Mouse (Mus musculus) cerebral cortex, adult 2 months (tissue): Measurements from ENCODE around the gene Kcnt1.

Experiments used
- WGBS: fragments of 180-500 bp; shearing (Covaris S2); methylation state at CpG from one replicate; pipeline ENCODE4 v1.1.7; 2018; 5-methylcytosine and 5-hydroxymethylcytosine counted together

Kcnt1 gene

DNA sequence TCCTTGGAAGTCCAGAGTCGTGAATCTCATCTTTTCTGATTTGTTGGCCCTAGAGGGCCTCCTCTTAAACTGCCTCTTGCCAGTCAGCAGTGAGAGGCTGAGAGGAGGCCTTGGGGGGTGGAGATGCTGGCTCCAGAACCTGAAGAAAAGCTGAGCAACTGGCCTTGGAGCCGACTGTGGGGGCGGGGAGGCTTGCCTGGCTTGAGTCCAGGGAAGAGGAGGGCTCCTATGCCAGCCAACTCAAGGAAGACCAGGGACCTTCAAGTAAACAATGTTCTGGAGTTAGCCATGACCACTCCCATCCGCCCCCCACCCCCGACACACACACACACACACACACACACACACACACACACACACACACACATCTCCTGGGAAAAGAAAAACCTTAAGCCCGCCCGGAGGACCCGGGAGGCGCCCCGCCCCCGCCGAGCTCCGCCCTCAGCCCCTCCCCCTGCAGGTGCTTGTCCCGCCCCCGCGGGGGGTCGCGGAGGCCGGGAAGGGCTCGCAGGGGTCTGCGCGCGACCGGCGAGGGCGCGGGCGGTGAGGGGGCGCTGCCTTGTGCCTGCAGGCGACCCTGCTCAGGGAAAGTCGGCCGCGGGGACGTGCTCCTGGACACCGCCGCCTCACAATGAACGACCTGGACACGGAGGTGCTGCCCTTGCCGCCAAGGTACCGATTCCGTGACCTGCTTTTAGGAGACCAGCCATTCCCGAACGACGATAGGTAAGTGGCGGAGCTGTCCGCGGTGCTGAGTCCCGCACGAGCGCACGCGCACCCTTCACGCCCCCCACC, at the start of gene Kcnt1:
Gene Kcnt1 (plus strand): TSS at position 398 of the 795 bp plus-strand sequence.
- 2% methylated on average over 45 of the region's 53 CpGs for WGBS

DNA sequence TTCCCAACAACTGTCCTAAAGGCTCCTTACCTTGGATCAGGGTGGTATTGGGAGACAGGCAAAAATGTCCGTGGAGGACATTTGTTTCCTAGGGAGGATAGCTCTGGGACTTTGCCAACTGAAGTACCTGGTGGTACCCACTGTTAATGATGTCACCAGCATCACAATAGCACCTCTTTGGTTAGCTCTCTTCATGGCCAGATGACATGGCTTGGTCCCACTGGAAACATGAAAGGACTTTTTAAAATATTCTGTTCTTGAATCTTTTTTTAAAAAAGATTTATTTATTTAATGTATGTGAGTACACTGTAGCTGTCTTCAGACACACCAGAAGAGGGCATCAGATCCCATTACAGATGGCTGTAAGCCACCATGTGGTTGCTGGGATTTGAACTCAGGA, 47.8 kb upstream of the Kcnt1 start, which contains the start of gene Glt6d1:
Gene Glt6d1 (minus strand): TSS at position 101 of the 400 bp plus-strand sequence.
- 68% methylated on average over 1 of the region's 1 CpGs for WGBS

DNA sequence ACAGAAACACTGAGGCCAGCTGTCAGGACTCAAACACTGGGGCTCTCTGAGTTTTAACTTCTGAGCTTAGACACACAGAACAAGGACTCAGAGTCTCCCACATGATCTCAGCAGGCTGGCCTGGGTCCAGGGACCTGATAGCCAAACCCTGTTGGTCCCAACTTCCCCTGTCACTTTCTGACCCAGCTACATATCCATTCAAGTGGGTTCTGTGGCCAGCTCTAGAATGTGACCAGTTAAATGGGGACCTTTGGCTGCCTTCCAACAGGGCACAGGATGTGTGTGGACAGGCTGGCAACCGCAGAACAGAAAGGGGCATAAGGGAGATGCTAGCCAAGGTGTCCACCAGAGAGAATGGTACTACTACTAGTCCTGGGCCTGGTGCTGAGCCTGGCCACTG, 40.7 kb upstream of the Kcnt1 start, which contains the start of gene Lcn9:
Gene Lcn9 (plus strand): TSS at position 348 of the 400 bp plus-strand sequence.
- 48% methylated on average over 1 of the region's 1 CpGs for WGBS

DNA sequence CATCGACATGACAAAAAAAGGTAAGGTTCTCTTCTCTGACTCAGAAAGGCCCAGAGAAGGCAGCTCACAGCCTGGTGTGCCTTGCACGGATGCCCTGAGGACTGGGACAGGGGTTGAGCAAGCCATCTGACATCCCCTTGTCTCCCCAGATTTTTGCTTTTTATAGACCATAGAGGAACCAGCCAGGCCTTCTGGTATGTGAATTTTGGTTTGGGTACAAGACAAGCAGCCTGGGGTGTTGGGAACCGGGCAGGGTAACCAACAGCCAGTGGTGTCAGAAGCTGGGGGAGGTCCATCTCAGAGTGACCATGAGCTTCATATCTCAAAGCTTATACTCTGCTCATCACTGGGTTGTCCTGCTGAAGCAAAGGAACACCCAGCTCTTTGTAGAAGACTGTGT, 38.8 kb upstream of the Kcnt1 start:
- 95% methylated on average over 3 of the region's 3 CpGs for WGBS

DNA sequence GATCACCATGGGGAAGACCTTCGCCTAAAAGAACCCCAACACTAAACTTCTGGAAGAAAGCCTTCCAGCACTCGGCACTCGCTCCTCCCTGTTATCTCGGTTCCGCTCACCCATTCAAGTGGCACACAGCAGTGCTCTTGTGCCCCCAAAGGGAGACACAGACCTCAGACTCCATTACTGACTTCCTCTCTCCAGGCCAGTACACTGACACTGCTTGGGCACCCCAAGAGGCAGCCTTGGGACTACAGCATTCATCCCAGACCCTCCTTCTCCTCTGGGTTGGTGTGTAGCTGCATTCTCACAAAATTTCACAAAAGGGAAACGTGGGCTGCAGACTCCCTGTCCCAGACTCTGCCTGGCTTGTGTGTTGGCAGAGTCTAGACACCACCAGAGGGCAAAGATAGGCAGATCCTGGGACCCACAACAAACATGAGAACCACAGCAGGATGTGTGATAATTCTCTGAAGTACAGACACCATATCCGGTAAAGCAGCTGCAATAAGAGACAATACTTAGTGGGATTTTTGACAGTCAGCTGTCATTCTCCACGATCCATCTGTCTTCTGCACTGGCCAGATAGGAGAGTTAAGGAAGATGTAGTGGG, 35.1 kb upstream of the Kcnt1 start:
- 76% methylated on average over 8 of the region's 8 CpGs for WGBS

DNA sequence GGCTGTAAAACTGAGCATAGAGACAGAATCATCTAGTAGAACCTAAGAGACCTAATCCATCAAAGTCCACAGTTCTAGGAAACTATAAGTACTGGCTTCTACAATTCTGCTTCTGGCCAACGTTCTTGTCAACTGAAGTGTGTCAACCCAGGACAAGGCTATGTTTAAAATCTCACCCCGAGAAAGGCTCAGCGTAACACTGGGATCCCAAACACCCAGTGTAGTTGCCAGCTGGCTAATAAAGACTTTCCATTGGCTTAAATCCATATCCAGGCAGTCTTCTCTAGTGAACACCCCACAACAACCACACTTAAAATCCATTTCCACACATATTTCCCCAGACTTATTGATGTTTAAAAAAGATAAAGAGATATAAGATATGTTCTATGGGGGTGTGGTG, 32.7 kb upstream of the Kcnt1 start:
- WGBS, result 55% methylated on average over 3 of the region's 3 CpGs

DNA sequence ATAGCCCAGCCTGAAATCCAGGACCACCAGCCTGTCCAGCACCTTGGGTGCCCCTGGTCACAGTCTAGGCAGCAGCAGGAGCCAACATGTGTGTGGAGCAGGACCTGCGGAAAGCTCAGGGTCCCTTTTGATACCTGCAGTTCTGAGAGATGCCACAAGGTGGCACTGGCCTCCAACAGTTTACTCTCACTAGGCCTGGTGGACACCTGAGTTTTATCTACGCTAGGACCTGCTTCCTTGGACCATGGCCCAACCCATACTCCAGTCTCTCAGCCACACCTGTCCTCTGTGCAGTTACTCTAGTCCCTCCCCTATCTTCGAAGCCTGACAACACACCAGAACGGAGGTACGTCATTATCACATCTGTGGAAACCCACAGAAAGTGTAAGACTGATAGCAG, 27.2 kb upstream of the Kcnt1 start:
- WGBS, result 47% methylated on average over 5 of the region's 5 CpGs

DNA sequence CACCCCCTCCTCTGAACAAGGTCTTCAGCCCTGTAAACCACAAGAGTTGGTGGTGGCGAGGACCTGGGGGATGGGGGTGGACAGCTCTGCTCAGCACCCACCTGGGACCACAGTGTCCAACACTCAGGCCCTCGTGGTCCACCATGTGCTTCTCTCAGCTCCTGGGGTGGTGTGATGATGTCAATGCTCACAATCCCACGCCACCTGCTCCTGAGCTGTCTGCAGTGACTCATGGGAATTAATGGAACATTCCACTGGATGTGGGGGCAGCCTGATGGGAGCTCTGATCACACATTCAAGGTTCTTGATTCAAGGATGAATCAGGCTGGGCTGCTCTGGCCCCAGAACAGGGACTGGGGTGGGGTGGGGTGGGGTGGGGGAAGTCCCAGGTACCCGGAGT, 21.4 kb upstream of the Kcnt1 start:
- 62% methylated on average over 4 of the region's 4 CpGs for WGBS

DNA sequence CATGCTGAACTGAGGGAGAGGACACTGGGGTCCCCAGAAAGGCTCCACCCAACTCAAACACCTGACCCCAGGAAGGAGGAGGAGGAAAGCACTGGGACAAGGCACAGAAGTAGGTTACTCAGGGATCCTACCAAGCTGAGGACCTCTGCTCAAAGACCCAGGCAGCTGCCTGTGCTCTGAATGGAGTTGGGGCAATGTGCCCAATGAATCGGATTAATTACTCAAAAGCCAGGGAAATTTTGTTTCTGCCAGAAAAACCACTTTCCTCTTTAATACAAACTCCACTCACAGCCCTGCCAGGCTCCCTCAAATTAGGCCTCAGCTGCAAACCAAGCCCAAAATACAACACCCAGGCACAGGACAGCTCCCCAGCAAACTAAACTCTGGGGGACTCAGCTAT, 20.8 kb upstream of the Kcnt1 start:
- 47% methylated on average over 1 of the region's 1 CpGs for WGBS

DNA sequence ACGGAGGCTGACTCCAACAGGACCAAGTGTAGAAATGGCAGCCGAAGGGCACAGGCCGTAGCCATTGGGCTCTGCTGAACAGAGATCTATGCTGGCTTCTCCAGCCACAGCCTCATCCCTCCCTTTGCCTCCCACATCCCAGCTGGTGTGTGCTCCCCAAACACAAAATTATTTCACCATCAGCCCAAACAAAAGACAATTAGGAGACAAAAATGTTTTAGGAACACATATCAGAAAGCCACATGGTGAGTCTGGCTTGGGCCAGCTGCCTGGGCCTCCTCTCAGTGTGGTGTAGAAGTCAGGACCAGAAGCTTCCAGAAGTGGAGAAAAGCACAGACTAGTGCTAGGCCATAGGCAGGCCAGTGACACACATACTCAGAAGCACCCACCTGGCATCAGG, 19.4 kb upstream of the Kcnt1 start:
- WGBS, result 79% methylated on average over 3 of the region's 3 CpGs

DNA sequence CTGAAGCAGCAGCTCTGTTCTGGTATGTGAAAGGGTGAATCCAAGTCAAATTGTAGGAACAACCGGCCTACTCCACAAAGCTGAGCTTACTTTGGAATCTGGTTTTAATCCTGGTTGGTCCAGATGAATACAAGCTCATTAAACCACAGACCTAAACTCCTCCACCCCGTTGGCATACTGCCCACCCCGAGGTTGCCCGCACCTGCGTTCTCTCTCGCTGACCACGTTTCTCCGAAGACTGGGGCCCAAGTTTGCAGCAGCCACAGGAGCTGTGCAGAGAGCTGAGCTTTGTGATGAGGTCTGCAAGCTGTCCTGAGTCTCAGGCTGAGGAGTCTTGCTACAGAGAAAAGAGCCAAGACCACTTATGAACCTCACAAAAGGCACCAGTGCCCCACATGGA, 17.0 kb upstream of the Kcnt1 start:
- WGBS, result 60% methylated on average over 8 of the region's 8 CpGs

DNA sequence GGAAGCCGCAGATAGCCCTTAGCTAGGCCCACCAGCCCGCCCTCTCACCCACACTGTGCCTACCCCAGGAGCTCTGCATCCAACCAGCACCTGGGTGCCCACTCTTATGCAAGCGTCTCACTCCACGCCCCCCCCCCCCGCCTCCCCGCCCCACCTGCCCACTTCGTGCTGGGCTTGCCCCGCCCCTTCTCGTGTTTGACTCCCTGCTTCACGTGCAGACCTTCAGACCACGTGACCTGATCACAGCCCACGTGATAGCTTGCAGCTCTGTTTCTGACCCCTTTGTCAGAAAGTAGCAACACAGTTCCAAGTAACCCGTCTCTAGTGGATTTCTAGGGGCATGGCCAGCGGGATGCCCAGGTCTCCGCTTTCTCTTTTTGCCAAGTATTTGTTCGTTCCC, 16.3 kb upstream of the Kcnt1 start, which contains the start of gene Sohlh1:
Gene Sohlh1 (minus strand): TSS at position 23 of the 400 bp plus-strand sequence.
- 84% methylated on average over 16 of the region's 16 CpGs for WGBS

DNA sequence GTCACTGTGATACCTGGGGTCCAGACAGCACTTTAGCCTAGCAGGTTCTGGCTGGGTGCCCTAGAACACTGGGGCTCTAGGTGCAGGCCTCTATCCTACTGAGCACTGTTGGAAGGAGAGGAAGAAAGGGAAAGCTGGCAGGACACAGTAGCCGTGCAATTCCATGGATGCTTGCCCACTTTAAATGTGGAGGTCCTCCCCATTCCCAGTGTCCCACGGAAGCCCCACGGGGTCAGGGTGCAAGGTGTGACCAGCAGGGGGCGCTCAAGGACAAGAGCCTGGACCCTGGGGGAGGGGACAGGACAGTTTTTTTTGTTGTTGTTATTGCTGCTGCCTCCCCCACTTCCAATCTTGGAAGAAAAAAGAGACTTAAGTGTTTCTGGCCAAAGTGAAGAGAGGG, 13.2 kb upstream of the Kcnt1 start:
- WGBS, result 11% methylated on average over 4 of the region's 4 CpGs

DNA sequence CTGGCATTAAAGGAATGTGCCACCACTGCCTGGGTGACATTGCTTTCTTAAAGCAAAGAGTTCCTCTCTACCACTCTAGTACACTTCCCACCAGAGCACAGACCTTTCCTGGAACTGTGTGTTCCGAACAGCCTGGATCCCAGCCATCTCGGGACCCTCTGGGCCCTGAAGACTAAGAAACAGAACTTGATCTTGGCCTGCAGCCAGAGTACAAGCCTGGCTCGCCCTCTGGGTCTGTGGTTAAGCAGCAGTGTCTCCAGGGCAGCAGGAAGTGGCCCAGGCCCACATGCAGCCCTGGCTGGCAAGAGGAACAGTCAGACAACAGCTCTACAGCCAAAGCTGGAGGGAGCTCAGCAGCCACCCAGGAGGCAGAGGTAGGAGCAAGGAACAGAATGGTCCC, 10.9 kb upstream of the Kcnt1 start:
- WGBS, result 51% methylated on average over 3 of the region's 3 CpGs

DNA sequence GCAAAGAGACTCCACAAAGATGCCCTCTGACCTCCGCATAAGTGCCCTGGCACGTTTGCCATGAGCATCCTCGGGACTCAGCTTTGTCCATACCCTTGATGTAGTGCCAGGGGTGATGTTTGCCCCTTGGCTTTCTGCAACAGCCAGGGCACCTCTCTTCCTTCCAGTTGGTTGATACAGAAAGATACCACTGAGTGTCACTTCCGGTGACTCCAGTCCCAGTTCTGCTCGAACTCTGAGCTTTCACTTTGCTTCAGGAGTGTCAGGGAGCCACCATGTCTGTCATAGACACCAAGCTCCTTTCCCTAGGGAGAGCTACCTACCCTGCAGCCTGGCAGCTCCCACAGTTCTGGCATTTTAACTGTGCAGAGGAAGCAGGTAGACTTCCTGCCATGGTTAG, 9.5 kb upstream of the Kcnt1 start:
- WGBS, result 83% methylated on average over 5 of the region's 5 CpGs

DNA sequence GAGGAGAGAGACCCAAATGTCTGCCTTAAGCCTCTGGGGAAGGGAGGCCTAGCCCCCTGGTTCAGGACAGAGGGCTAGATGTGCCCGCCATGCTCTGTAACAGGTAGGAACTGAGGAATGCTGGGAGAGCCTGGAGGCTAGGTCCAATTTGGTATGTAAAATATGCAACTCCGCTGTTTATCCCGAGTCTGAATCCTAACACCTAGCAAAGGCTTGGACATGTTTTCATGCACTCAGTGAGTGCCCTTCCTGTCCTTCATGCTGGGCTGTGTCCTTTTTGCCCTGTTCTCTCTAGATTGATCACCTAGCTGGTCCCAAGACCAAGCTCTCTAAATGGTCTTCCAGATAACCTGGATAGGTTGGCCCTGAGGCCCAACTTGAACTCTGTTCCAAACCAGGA, 3.6 kb upstream of the Kcnt1 start:
- 90% methylated on average over 3 of the region's 3 CpGs for WGBS

DNA sequence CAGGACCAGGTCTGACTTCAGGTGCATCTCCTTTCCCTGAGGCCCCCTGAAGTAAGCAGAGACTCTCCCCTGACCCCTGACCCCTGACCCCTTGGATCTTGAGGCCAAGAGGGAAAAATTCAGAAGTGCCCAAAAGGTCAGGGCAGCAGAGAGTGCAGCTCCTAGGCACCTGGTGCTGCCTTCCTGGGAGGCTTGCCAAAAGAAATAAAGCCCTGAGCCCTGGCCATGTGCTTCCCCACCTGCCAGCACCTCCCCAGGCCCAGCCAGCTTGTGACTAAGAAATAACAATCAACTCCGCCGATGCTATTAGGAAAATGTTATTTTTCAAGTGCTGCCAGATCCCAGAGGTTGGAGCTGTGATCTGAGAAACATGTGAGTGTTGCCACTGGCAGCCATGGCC, 1.5 kb upstream of the Kcnt1 start:
- 46% methylated on average over 2 of the region's 2 CpGs for WGBS

DNA sequence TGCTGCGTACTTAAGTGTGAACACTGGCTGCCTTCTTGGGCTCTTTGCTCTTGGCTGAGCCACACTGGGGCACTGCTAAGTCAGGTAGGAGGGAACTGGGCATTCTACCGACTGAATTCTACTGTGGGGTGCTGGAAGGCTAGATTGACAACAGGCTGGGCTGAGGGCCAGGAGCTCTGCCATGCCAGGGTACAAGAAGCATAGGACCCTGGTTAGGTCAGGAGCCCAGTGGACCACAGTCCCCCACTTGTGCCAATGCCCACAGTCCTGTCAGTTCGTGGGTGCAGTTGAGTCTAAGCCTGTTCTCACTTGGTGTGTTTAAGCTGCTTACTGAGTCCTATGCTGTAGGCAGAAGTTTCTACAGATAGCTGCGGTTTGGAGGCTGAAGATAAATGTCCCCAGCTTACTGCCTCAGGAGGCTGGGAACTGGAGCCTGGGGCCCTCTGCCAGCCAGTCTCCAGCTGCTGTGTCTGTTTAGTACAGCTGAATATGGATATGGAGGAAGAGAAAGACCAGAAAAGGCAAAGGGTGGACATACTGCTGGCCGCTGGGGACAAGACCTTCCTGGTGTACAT, 751 bp upstream of the Kcnt1 start:
- 42% methylated on average over 5 of the region's 5 CpGs for WGBS

DNA sequence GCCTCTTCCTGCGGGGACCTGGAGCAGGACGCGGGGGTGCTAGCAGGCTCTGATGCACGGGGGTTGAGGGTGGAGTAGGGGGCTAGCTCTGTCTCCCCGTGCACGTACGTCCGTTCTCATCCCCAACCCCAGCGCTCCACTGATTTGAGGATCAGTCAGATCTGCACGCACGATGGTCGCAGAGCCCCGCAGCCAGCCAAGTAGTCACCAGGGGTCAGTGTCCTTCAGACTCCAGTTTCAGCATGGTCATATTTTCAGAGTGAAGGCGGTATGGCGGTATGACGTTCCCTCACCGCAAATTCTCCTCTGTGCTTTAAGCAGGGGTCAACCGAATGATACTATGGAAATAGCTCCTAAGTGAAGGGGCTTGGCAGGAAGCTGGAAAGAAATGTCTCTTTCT, 696 bp downstream of the Kcnt1 start:
- 4% methylated on average over 18 of the region's 18 CpGs for WGBS

DNA sequence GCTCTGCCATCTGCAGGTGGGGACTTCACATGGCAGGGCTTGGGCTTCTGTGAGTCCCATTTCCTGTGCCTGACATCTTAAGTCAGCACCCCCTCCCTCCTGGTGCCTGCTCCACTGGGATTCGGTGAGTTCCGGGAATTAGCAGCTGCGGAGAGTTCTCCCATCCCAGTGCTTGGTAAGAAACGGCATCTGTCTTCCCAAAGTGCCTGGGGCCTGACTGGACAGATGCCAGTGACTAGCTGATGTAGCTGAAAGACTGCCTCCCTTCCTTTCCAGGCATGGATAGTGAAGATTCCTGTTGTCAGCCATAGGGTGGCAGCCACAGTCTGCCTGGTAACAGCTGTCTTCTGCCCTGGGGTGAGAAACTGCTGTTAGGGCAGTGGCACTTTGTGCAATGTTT, 1.9 kb downstream of the Kcnt1 start:
- 2% methylated on average over 4 of the region's 4 CpGs for WGBS

DNA sequence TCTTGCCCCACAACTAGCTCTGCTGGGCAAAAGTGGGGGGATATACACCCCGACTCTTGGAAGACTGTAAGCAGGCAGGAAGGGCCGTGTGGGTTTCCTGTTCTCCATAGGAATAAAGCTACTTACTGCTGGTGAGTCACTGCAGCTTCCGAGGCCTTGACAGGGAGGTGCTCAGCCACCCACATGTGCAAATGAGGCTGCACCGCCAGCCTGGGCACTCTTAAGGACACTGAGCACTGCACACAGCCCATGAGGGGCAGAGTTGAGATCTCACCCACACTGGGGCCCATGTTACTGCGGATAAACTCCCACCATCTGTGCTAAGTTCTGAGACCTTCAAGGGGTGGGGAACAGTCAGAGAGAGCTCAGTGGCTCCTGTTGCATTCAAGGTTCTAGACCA, 3.1 kb downstream of the Kcnt1 start:
- 31% methylated on average over 5 of the region's 5 CpGs for WGBS

DNA sequence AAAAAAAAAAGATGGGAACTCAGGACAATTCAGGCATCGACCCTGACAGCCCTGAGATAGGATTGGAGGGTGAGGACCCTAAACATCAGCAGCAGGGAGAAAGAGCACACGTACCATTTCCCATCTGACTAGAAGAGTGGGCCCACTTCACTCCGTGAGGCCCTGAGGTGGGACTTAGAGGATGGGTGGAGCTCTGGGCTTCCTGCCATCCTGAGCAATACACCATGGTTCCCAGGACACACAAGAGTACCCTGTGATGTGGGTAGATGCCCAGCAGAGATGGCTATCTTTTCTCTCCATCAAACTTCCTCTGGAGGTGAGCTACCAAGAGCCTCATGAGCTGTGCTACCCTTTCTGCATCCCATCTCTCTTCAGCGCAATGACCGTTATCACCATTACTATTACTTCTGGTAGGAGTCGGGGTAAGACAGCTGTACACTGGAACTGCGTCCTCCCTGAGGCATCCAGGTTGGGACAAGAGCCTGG, 13.8 kb downstream of the Kcnt1 start:
- 18% methylated on average over 7 of the region's 7 CpGs for WGBS

DNA sequence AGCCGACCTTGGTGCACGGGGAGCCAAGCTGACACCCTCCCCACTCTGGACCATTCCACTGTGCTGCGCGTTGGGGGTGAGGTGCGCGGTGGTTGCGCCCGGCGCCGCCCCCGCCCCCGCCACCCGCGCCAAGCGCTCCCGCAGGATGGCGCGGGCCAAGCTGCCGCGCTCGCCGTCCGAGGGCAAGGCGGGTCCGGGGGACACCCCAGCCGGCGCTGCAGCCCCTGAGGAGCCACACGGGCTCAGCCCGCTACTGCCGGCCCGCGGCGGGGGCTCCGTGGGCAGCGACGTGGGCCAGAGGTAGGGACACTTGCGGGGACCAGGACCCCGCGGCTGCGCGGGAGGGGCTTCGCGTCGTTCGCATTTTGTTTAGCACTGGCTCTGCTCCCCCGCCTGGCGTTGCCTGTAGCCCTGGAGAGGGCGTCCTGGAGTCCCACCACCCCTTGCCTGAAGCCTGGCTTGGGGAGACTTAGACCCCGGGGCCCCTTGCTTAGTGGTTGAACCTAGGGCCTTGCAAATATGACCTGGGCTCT, 14.3 kb downstream of the Kcnt1 start:
- 4% methylated on average over 49 of the region's 49 CpGs for WGBS
